Mouse (Mus musculus): Measurements from ENCODE around the gene Inpp5e. TPM values are rescaled to one million over a fixed set of nuclear protein-coding genes. Genes with fewer than 3 reads are reported as not detected.

The Inpp5e gene
- polyA plus RNA-seq, 1 experiment = 47.4 TPM

DNA sequence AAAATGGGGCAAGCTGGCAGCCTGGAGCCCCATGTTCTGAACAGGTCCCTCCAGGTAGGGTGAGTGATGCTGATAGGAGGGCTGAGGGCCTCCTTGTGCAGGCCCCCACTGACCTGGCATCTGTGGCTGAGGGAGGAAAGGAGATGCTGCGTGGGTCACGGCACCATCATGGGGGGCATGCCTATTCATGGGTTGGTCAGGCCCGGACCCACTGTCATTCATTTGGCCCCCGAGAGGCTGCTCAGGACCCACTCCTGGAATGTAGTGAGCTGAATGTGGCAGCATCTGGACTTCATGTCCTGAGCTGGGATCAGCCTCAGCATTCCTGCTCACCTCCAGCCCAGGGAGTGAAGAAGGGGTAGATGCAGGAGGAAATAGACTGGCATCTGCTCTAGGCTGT lies 32.3 kb upstream of the Inpp5e start:
- no peak overlapping the region for H3K27ac ChIP-seq (ENCODE audit: control insufficient read depth, insufficient read depth, low read length)
- peaks cover 7% of the 10 kb centered on the region for H3K4me1 ChIP-seq (replicated peaks; ENCODE audit: control insufficient read depth, insufficient read depth, low read length)
- peaks cover 29% of the 10 kb centered on the region for H3K36me3 ChIP-seq (ENCODE audit: control insufficient read depth, insufficient read depth, low read length)
- no peak overlapping the region for H3K4me3 ChIP-seq (ENCODE audit: control insufficient read depth, insufficient read depth, low read length)
- DNase-seq = no peak
- 100% methylated on average over 4 of the region's 4 CpGs for WGBS
- H3K27me3 ChIP-seq (ENCODE audit: control insufficient read depth, insufficient read depth, low read length) = no peaks in the 10 kb centered on the region
- TF ChIP-seq POLR2A (IDR thresholded peaks at IDR 0.05; ENCODE audit: control insufficient read depth, extremely low read depth, insufficient read depth, low read length, poor library complexity) = no peak

DNA sequence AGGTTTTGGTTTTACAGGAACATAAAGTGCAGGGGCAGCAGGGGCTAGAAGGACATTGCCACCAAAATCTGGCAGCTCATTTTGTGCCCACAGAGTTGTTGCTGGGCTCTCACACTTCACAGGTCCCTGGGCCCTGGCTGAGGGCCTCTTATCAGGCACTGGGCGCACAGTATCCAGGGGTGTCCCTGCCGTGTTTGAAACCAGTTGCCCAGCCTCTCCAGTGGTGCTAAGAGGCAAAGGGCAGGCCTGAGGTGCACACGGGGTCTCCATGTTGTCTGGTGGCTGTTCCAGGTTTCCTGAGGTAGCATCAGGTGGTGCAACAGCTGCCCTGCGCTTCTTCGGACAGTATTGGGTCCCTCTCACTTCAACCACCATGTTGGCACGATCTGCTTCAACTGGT lies 30.7 kb upstream of the Inpp5e start:
- H3K27ac ChIP-seq (ENCODE audit: control insufficient read depth, insufficient read depth, low read length) = no peak overlapping the region
- peaks cover 4% of the 10 kb centered on the region for H3K4me1 ChIP-seq (replicated peaks; ENCODE audit: control insufficient read depth, insufficient read depth, low read length)
- peaks cover 39% of the 10 kb centered on the region for H3K36me3 ChIP-seq (ENCODE audit: control insufficient read depth, insufficient read depth, low read length)
- H3K27me3 ChIP-seq (ENCODE audit: control insufficient read depth, insufficient read depth, low read length) = no peaks in the 10 kb centered on the region
- H3K4me3 ChIP-seq (ENCODE audit: control insufficient read depth, insufficient read depth, low read length) = no peak overlapping the region
- 95% methylated on average over 6 of the region's 6 CpGs for WGBS
- TF ChIP-seq CTCF (IDR thresholded peaks at IDR 0.05; ENCODE audit: borderline replicate concordance, control insufficient read depth, extremely low read depth, insufficient read depth, low read length, poor library complexity) = no peak
- TF ChIP-seq POLR2A (IDR thresholded peaks at IDR 0.05; ENCODE audit: control insufficient read depth, extremely low read depth, insufficient read depth, low read length, poor library complexity) = no peak
- DNase-seq = no peak

DNA sequence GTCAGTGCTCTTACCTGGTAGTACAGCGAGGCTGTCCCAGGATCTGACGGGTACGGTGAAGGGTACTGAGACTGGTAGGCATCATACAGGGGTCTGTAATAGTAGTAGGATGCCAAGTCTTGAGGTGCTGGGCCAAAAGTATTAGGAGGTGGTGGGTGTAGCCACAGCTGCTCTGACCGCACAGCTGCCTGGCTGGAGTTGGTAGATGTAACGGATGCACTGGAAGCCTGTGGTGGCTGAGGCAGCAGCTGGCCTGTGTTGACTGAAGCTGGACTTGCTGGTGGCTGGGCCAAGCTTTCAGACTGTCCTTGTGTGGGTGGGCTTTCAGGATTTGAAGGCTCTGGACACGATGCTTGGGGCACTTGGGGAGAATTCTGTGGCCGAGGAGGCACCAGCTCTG lies 29.4 kb upstream of the Inpp5e start:
- WGBS = 98% methylated on average over 7 of the region's 7 CpGs

DNA sequence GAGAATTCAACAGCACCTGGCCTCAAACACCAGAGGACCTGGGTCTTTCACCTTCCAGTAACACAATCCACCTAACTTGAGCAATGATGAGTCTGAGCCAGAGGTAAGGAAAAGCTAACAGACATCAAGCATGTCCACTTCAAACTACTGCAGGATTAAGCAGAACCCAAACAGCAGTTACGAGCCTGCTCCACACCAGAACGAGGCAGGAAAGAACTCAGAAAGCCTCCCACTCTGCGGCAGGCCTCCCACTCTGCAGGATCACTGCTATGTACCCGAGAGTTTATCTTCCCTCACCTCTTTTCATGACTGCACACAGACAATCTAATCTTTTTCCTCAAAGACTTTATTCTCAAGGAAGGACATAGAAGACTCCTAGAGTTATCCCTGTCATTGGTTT lies 28.2 kb upstream of the Inpp5e start:
- no peak overlapping the region for H3K4me3 ChIP-seq (ENCODE audit: control insufficient read depth, insufficient read depth, low read length)
- no peak overlapping the region for H3K27ac ChIP-seq (ENCODE audit: control insufficient read depth, insufficient read depth, low read length)
- no peaks in the 10 kb centered on the region for H3K27me3 ChIP-seq (ENCODE audit: control insufficient read depth, insufficient read depth, low read length)
- no peaks in the 10 kb centered on the region for H3K4me1 ChIP-seq (replicated peaks; ENCODE audit: control insufficient read depth, insufficient read depth, low read length)
- DNase-seq = no peak
- peaks cover 58% of the 10 kb centered on the region for H3K36me3 ChIP-seq (ENCODE audit: control insufficient read depth, insufficient read depth, low read length)
- no peak for TF ChIP-seq CTCF (IDR thresholded peaks at IDR 0.05; ENCODE audit: borderline replicate concordance, control insufficient read depth, extremely low read depth, insufficient read depth, low read length, poor library complexity)
- TF ChIP-seq POLR2A (IDR thresholded peaks at IDR 0.05; ENCODE audit: control insufficient read depth, extremely low read depth, insufficient read depth, low read length, poor library complexity) = no peak
- 87% methylated on average over 4 of the region's 4 CpGs for WGBS

More for the DNA sequence above, 29.4 kb upstream of the Inpp5e start:
- Histone ChIP-seq H3K36me3 (ENCODE audit: control insufficient read depth, insufficient read depth, low read length) (peaks cover 46% of the 10 kb centered on the region), H3K4me3 (ENCODE audit: control insufficient read depth, insufficient read depth, low read length) (no peak overlapping the region), H3K27ac (ENCODE audit: control insufficient read depth, insufficient read depth, low read length) (no peak overlapping the region), H3K4me1 (replicated peaks; ENCODE audit: control insufficient read depth, insufficient read depth, low read length) (no peaks in the 10 kb centered on the region), H3K27me3 (ENCODE audit: control insufficient read depth, insufficient read depth, low read length) (no peaks in the 10 kb centered on the region)
- TF ChIP-seq POLR2A (IDR thresholded peaks at IDR 0.05; ENCODE audit: control insufficient read depth, extremely low read depth, insufficient read depth, low read length, poor library complexity) (no peak), CTCF (IDR thresholded peaks at IDR 0.05; ENCODE audit: borderline replicate concordance, control insufficient read depth, extremely low read depth, insufficient read depth, low read length, poor library complexity) (no peak)
- no peak for DNase-seq

DNA sequence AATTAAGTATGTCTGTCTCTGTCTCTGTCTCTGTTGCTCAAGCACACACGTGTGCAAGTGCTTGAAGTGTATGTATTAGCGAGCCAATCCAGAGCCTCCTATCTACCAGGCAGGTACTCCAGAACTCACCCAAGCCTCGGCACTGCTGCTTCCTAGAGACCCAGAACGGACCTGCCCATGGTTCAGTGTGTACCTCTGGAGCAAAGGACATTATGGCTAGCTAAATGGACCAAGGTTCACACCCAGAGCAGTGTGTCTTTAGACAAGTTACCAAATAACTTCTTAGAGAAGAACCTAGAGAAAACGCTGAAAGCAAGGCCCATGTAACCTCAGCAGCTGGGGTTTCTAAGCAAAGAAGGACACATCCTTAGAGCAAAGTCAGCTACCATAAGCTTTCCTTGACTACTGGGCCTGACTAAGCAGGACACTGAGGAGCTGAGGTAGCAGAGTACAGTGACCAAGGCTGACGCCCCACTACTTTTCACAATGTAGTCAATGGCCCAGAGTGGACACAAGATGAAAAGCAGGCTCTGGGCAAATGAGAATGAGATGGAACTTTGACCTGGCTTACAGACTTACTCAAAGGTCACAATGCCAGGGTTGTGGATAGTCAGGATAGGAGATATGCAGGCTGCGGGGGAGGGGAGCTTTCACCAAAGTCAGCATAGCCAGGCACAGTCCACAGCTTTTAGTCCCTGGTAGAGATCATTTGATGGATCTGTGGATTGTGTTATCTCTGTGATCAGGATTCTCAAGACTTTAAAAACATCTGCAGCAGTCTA lies 26.0 kb upstream of the Inpp5e start:
- Histone ChIP-seq H3K36me3 (ENCODE audit: control insufficient read depth, insufficient read depth, low read length) (peaks cover 56% of the 10 kb centered on the region), H3K27me3 (ENCODE audit: control insufficient read depth, insufficient read depth, low read length) (no peaks in the 10 kb centered on the region), H3K27ac (ENCODE audit: control insufficient read depth, insufficient read depth, low read length) (no peak overlapping the region), H3K4me1 (replicated peaks; ENCODE audit: control insufficient read depth, insufficient read depth, low read length) (no peaks in the 10 kb centered on the region), H3K4me3 (ENCODE audit: control insufficient read depth, insufficient read depth, low read length) (no peak overlapping the region)
- TF ChIP-seq CTCF (IDR thresholded peaks at IDR 0.05; ENCODE audit: borderline replicate concordance, control insufficient read depth, extremely low read depth, insufficient read depth, low read length, poor library complexity) = no peak
- no peak for TF ChIP-seq POLR2A (IDR thresholded peaks at IDR 0.05; ENCODE audit: control insufficient read depth, extremely low read depth, insufficient read depth, low read length, poor library complexity)
- no peak for DNase-seq
- WGBS = 97% methylated on average over 7 of the region's 7 CpGs

DNA sequence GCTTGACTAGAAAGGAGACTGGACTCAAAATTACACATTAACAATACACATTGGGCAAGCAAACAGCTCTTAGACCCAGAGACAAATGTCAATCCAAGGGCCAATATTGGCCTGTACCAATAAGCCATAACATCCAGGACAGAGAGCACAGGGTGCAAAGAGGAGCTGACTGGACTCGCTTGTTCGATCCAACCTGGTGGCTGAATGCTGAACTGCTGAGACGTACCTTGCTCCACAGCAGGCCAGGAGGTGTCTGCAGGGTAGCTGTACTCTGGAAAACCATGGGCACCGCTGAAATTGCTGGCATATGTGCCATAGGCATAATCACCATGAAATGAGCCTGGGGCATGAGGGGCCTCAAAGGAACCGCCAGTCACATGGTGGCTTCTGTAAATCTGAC lies 20.8 kb upstream of the Inpp5e start:
- no peak for DNase-seq
- H3K27ac ChIP-seq (ENCODE audit: control insufficient read depth, insufficient read depth, low read length) = no peak overlapping the region
- H3K4me1 ChIP-seq (replicated peaks; ENCODE audit: control insufficient read depth, insufficient read depth, low read length) = no peaks in the 10 kb centered on the region
- over 99% methylated on average over 5 of the region's 5 CpGs for WGBS
- H3K27me3 ChIP-seq (ENCODE audit: control insufficient read depth, insufficient read depth, low read length) = no peaks in the 10 kb centered on the region
- H3K4me3 ChIP-seq (ENCODE audit: control insufficient read depth, insufficient read depth, low read length) = no peak overlapping the region
- peaks cover 85% of the 10 kb centered on the region for H3K36me3 ChIP-seq (ENCODE audit: control insufficient read depth, insufficient read depth, low read length)
- TF ChIP-seq POLR2A (IDR thresholded peaks at IDR 0.05; ENCODE audit: control insufficient read depth, extremely low read depth, insufficient read depth, low read length, poor library complexity) (no peak), CTCF (IDR thresholded peaks at IDR 0.05; ENCODE audit: borderline replicate concordance, control insufficient read depth, extremely low read depth, insufficient read depth, low read length, poor library complexity) (no peak)

DNA sequence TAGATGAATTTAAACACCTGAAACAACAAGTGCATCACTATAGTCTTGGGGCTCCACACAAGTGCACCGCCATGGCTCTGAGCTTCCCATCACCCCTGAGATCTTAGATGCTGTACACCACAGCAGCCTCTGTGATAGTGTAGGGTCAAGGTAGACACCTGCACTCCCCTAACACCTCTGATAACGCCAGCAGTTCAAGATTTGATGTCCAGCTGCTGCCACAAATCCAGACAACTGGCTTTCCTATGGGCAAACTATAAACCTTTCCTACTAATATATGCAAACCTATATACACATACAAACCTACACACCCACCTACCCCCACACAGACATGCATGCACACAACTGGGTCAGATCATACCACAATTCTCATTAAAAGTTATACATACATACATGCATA lies 15.5 kb upstream of the Inpp5e start:
- H3K4me3 ChIP-seq (ENCODE audit: control insufficient read depth, insufficient read depth, low read length) = no peak overlapping the region
- H3K27ac ChIP-seq (ENCODE audit: control insufficient read depth, insufficient read depth, low read length) = no peak overlapping the region
- H3K4me1 ChIP-seq (replicated peaks; ENCODE audit: control insufficient read depth, insufficient read depth, low read length) = no peaks in the 10 kb centered on the region
- WGBS = 98% methylated on average over 2 of the region's 2 CpGs
- no peak for DNase-seq
- peaks cover 87% of the 10 kb centered on the region for H3K36me3 ChIP-seq (ENCODE audit: control insufficient read depth, insufficient read depth, low read length)
- no peaks in the 10 kb centered on the region for H3K27me3 ChIP-seq (ENCODE audit: control insufficient read depth, insufficient read depth, low read length)
- TF ChIP-seq CTCF (IDR thresholded peaks at IDR 0.05; ENCODE audit: borderline replicate concordance, control insufficient read depth, extremely low read depth, insufficient read depth, low read length, poor library complexity) (no peak), POLR2A (IDR thresholded peaks at IDR 0.05; ENCODE audit: control insufficient read depth, extremely low read depth, insufficient read depth, low read length, poor library complexity) (no peak)

All from thymus, adult 2 months (tissue).